Mouse (Mus musculus) kidney, embryonic 14.5 days (tissue): ENCODE measurements around the gene AC140267.1. TPM values are rescaled to one million over a fixed set of nuclear protein-coding genes. Genes with fewer than 3 reads are reported as not detected.

Experiments used
- ATAC-seq: fragments of 200-750 bp; cut with Nextera tagmentation; 2 replicates; pipeline ENCODE4 v1.8.0; 2017; ENCODE audit warnings: moderate number of reproducible peaks, mild to moderate bottlenecking, moderate TSS enrichment, moderate library complexity; ENCODE audit not compliant: low FRiP score, low TSS enrichment
- H3K27ac ChIP-seq: fragments of 300-500 bp; sonication (generic); 2 replicates; pipeline ENCODE4 v1.5.1; 2014; ENCODE audit warnings: low read depth, mild to moderate bottlenecking, low read length, moderate library complexity, mixed read lengths
- H3K27me3 ChIP-seq: fragments of 300-500 bp; sonication (generic); 2 replicates; pipeline ENCODE4 v1.6.1; 2014; ENCODE audit warnings: mild to moderate bottlenecking, low read length; ENCODE audit not compliant: control insufficient read depth, insufficient read depth
- H3K36me3 ChIP-seq: fragments of 300-500 bp; sonication (generic); 2 replicates; pipeline ENCODE4 v1.6.1; 2014; ENCODE audit warnings: low read length, mixed read lengths; ENCODE audit not compliant: control insufficient read depth, insufficient read depth
- H3K4me1 ChIP-seq: fragments of 300-500 bp; sonication (generic); 2 replicates; pipeline ENCODE4 v1.6.1; 2014; ENCODE audit warnings: low read length, mixed read lengths; ENCODE audit not compliant: control insufficient read depth, insufficient read depth
- H3K4me2 ChIP-seq: fragments of 300-500 bp; sonication (generic); replicated peaks from 2 replicates; pipeline ENCODE4 v1.6.1; 2014; ENCODE audit warnings: low read depth, mild to moderate bottlenecking, low read length
- H3K4me3 ChIP-seq: fragments of 300-500 bp; sonication (generic); 2 replicates; pipeline ENCODE4 v1.5.1; 2014; ENCODE audit warnings: mild to moderate bottlenecking, low read length
- H3K9ac ChIP-seq: fragments of 300-500 bp; sonication (generic); 2 replicates; pipeline ENCODE4 v1.6.1; 2014; ENCODE audit warnings: low read depth, mild to moderate bottlenecking, low read length, moderate library complexity
- H3K9me3 ChIP-seq: fragments of 300-500 bp; sonication (generic); 2 replicates; pipeline ENCODE4 v1.6.1; 2016; ENCODE audit warnings: low read length; ENCODE audit not compliant: control insufficient read depth
- WGBS: fragments of 180-500 bp; shearing (Covaris S2); extraction: QIAGEN DNeasy Blood & Tissue Kit; methylation state at CpG from one replicate; pipeline ENCODE4 v1.1.7; 2014; 5-methylcytosine and 5-hydroxymethylcytosine counted together
- polyA plus RNA-seq: library from polyadenylated mRNA; unstranded; fragments of >200 nt; fragmentation: Nextera tagmentation; extraction: Ambion mirVana; gene quantifications from 2 replicates; pipeline ENCODE4 v1.2.1, GENCODE M21; 2014

The AC140267.1 gene
- polyA plus RNA-seq, 1 experiment from 2014 or later = not detected

DNA sequence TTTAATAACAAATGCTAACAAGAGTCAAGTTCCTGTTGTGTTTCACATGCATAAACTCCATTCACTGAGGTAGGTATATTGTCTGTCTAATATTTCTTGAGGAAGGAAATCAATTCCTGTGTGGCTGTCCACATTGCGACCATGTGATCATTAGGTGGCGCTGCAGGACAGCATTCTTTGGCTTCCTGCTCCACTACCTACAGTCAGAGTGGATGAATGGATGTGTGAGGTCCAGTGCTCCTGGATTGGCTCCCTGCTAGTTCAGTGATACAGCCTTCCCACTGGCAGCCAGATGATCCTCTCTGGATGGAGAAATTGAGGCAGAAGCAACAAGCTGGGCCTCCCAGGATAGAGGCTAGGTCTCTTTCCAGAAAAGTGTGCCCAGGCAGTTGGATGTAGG, 30.6 kb downstream of the AC140267.1 start:
- Histone ChIP-seq H3K36me3 (no peaks in the 10 kb centered on the region), H3K27me3 (no peaks in the 10 kb centered on the region), H3K27ac (no peak overlapping the region), H3K9ac (no peak overlapping the region), H3K4me3 (no peak overlapping the region), H3K4me2 (no peak overlapping the region), H3K9me3 (peaks cover 4% of the 10 kb centered on the region; the same call in 1 of the 2 replicates), H3K4me1 (peaks cover 7% of the 10 kb centered on the region; the same call in 1 of the 2 replicates)
- 0% methylated on average over 2 of the region's 2 CpGs for WGBS
- no peak for ATAC-seq

DNA sequence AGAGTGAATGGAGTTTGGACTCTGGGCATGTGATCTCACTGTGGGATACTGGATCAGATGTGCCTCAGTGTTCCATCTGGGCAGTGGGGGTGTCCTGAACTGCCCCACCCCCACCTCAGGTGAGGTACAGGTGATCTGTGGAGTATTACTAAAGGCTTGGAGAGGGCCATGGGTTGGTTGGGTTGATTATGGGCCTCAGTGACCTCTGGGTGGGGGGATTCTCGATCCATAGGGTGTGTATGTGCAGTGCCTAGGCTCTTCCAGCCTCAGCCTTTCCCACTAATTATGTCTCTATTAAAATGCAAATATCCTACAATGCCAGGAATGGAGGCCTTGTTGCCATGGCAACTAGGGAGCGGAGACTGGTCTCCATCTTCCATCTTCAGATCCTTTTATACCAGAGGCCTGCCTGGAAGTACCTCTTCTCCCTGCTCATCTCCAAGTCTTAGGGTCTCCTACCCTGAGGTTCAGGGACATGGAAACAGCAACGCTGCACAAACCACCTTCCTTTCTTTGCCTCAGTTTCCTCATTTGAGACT, 36.3 kb downstream of the AC140267.1 start:
- Histone ChIP-seq H3K9ac (no peak overlapping the region), H3K4me3 (no peak overlapping the region), H3K4me1 (no peaks in the 10 kb centered on the region), H3K27ac (no peak overlapping the region), H3K27me3 (no peaks in the 10 kb centered on the region; the same call in 1 of the 2 replicates), H3K4me2 (no peak overlapping the region), H3K36me3 (no peaks in the 10 kb centered on the region), H3K9me3 (peaks cover 4% of the 10 kb centered on the region; the same call in 1 of the 2 replicates)
- 85% methylated on average over 3 of the region's 3 CpGs for WGBS
- ATAC-seq = no peak

DNA sequence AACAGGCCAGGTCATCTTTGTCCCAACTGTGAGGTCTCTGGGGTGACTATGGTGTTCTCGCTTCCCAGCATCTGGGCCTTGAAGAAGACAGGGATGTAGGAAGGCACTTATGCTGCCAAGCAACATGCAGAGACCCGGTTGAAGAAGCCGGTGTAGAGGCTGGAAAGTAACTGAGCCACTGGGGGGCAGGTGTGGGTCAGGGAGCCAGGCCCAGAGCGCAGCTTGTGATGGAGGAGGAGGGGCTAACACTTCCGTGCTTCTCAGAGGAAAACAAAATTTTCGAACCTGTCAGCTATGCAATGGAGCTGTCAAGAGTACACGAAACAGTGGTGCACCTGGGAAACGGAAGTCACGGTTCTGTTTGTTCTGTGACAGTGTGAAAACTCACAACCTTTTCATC, 41.5 kb downstream of the AC140267.1 start:
- no peaks in the 10 kb centered on the region for H3K36me3 ChIP-seq
- H3K9ac ChIP-seq = no peak overlapping the region
- H3K4me2 ChIP-seq = no peak overlapping the region
- H3K4me3 ChIP-seq = no peak overlapping the region
- no peaks in the 10 kb centered on the region for H3K4me1 ChIP-seq
- 48% methylated on average over 9 of the region's 9 CpGs for WGBS
- no peaks in the 10 kb centered on the region for H3K9me3 ChIP-seq
- no peak for ATAC-seq
- no peak overlapping the region for H3K27ac ChIP-seq
- H3K27me3 ChIP-seq = no peaks in the 10 kb centered on the region; the same call in 1 of the 2 replicates

DNA sequence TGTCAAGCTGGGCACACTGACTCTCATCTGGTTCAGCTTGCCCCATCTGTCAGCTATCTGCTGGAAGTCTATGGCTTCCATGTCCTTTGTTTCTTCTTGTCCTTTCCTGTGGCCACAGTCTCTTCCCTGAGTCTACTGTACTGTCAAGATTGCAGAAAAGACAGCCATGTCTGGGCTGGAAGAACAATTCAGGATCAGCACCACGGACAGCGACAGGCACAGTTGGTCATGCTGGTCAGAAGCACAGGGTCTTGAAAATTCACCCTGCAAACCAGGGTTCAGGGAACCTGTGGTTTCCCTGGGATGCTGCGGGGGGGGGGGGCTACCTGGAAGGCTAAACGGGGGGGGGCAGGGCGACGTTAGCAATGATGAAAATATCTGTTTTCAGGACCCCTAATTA, 42.0 kb downstream of the AC140267.1 start:
- H3K9ac ChIP-seq = no peak overlapping the region
- H3K27ac ChIP-seq = no peak overlapping the region
- H3K9me3 ChIP-seq = no peaks in the 10 kb centered on the region
- H3K27me3 ChIP-seq = no peaks in the 10 kb centered on the region; the same call in 1 of the 2 replicates
- WGBS = 2% methylated on average over 6 of the region's 6 CpGs
- H3K36me3 ChIP-seq = no peaks in the 10 kb centered on the region
- no peak overlapping the region for H3K4me3 ChIP-seq
- no peaks in the 10 kb centered on the region for H3K4me1 ChIP-seq
- no peak overlapping the region for H3K4me2 ChIP-seq
- no peak for ATAC-seq

DNA sequence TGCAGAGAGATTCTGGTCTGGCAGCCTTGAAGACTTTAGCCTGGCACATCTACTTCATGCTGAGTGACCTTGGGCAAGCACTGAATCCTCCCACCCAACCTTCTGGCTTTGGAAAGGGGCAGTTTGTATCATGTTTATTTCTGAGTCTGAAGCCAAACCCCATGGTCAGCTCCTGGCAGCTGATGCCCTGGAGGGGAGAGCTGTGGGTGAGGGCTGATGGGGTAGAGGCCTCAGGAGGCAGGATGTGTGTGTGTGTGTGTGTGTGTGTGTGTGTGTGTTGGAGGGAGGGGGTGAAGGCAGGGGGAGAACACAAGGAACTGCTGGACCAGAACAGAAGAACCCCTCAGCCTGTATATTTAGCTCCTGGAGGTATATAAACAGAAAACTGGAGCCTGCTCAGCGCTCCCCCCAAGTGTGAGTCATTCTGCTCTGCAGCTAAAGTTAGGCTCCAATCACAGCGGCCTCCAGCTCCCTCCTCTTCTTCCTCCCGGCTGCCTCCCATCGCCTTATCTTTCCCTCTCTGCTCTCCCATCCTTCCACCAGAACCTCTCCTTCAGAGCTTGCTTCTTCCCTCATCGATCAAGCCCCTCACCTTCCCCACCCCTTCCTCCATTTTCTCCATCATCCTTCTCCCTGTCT, 42.6 kb downstream of the AC140267.1 start:
- no peaks in the 10 kb centered on the region; the same call in 1 of the 2 replicates for H3K27me3 ChIP-seq
- H3K36me3 ChIP-seq = no peaks in the 10 kb centered on the region
- no peak overlapping the region for H3K9ac ChIP-seq
- 68% methylated on average over 4 of the region's 5 CpGs for WGBS
- H3K9me3 ChIP-seq = no peaks in the 10 kb centered on the region
- no peak overlapping the region for H3K4me2 ChIP-seq
- no peaks in the 10 kb centered on the region for H3K4me1 ChIP-seq
- no peak overlapping the region for H3K4me3 ChIP-seq
- H3K27ac ChIP-seq = no peak overlapping the region
- ATAC-seq = no peak

GRCm38 (mm10) chr15:80279053-80279452, 43.4 kb downstream of the AC140267.1 start:
- no peaks in the 10 kb centered on the region for H3K9me3 ChIP-seq
- WGBS = 90% methylated on average over 2 of the region's 2 CpGs
- no peak overlapping the region for H3K4me3 ChIP-seq

DNA sequence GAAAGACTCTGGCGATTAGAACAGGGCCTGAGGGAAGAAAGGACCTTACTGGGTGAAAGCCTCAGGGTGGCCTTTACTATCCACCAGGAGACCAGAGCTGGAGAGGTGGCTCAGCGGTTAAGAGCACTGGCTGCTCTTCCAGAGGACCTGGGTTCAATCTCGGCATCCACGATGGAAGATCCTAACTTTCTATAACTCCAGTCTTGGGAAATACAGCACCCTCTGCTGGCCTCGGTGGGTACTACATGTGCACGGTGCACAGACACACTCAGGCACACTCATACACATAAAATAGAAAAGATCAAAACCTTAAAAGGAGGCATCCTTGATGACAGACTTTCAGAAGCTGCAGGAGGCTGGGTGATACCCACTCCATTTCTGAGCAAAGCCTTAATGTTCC, 45.0 kb downstream of the AC140267.1 start:
- Histone ChIP-seq H3K9me3 (no peaks in the 10 kb centered on the region), H3K9ac (no peak overlapping the region), H3K4me3 (no peak overlapping the region), H3K4me2 (no peak overlapping the region), H3K27ac (no peak overlapping the region), H3K27me3 (peaks cover 13% of the 10 kb centered on the region), H3K36me3 (no peaks in the 10 kb centered on the region), H3K4me1 (no peaks in the 10 kb centered on the region)
- 20% methylated on average over 6 of the region's 6 CpGs for WGBS
- no peak for ATAC-seq

More at GRCm38 (mm10) chr15:80279053-80279452, 43.4 kb downstream of the AC140267.1 start:
- Histone ChIP-seq H3K27ac (no peak overlapping the region), H3K4me1 (no peaks in the 10 kb centered on the region), H3K36me3 (no peaks in the 10 kb centered on the region), H3K27me3 (no peaks in the 10 kb centered on the region; the same call in 1 of the 2 replicates), H3K4me2 (no peak overlapping the region), H3K9ac (no peak overlapping the region)
- no peak for ATAC-seq

Other genes with a start within 250 kb of the AC140267.1 start
- 5.0 and 5.8 TPM in 2 replicates for gene Pdgfb, start 220.9 kb upstream of the AC140267.1 start, polyA plus RNA-seq
- 9.5 and 11.9 TPM in 2 replicates for gene Syngr1, start 144.5 kb upstream of the AC140267.1 start, polyA plus RNA-seq
- 1,350 and 1,409 TPM in 2 replicates for gene Rpl3, start 144.0 kb upstream of the AC140267.1 start, polyA plus RNA-seq
- 25.3 and 35.2 TPM in 2 replicates for gene Tab1, start 102.7 kb upstream of the AC140267.1 start, polyA plus RNA-seq
- gene Mgat3, start 62.1 kb upstream of the AC140267.1 start, polyA plus RNA-seq = 3.6 and 6.1 TPM in 2 replicates
- 20.4 and 37.0 TPM in 2 replicates for gene Mief1, start 1.8 kb upstream of the AC140267.1 start, polyA plus RNA-seq
- 131 and 145 TPM in 2 replicates for gene Atf4, start 19.3 kb downstream of the AC140267.1 start, polyA plus RNA-seq
- gene Rps19bp1, start 28.5 kb downstream of the AC140267.1 start, polyA plus RNA-seq = 66.3 and 79.1 TPM in 2 replicates
- gene Cacna1i, start 51.4 kb downstream of the AC140267.1 start, polyA plus RNA-seq = 0.09 TPM in 1 of 2 replicates, not detected in the other